Mouse (Mus musculus) heart, adult 2 months (tissue): ENCODE data around the gene Tk1.

Experiments
- CTCF ChIP-seq: fragments of 200-600 bp; IDR thresholded peaks from 2 replicates; pipeline ENCODE4 v1.8.1; 2022; ENCODE audit warnings: antibody characterized with exemption, mild to moderate bottlenecking, moderate library complexity
- POLR2A ChIP-seq: fragments of 200-500 bp; IDR thresholded peaks from 2 replicates; pipeline ENCODE4 v1.6.1; 2011; ENCODE audit warnings: mild to moderate bottlenecking, low read depth, low read length, control low read depth; ENCODE audit not compliant: insufficient read depth

- no peak for TF ChIP-seq CTCF
- peak; percentile 46; the same call in 1 of the 2 replicates for TF ChIP-seq POLR2A
These were observed 43.7 kb downstream of the Tk1 start, which contains the start of the genes Tmc8 and Tmc6 for GRCm38 (mm10) chr11:117781993-117782704.
